8 mouse cellular contexts compared by ENCODE assay signal in the genomic region with DNA sequence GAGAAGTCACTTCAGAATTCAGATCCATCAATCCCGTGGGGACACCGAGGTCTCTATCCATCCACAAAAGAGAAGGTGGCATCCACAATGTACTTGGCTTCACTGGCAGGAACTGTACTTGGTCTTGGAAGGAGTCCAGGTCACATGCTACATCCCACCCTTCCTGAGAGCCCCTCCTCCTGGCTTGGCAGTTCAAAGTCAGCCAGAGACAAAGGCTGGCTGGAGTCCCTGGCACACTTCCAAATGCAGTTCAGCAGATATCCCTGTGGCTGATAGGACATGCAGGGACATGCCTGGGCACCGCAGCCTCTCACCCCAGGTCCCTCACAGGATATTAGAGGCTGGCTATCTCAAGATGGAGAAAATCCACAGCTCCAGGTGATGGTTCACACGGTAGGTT. TPM values are rescaled to one million over a fixed set of nuclear protein-coding genes. Genes with fewer than 3 reads are reported as not detected.
A peak's percentile ranks its signal among the peaks of the same experiment; 100 is the strongest.
DNase-seq lines count a peak whose midpoint lies in the region; ATAC-seq lines count a peak whose summit lies in the region.

No protein-coding gene starts in this region.

- peak; percentile 90 for DNase-seq in urinary bladder, postnatal 14 days (ENCODE audit: low spot score)
- no peak for DNase-seq in urinary bladder, postnatal 10 days (ENCODE audit: low spot score)
- peak; percentile 57 to 63 for DNase-seq in cerebellum, postnatal 36 days
- DNase-seq in heart, adult 9 months (ENCODE audit: low spot score in 2 of 2): peak; percentile 91 to 92
- peak; percentile 93 to 95 for DNase-seq in kidney, adult 8-10 months
- DNase-seq in lung, postnatal 10 days: peak; percentile 93
- DNase-seq in testis, postnatal 10 days (ENCODE audit: low spot score): peak; percentile 84

- ATAC-seq in granulocyte monocyte progenitor cell, adult 5-6 weeks (replicated peaks; ENCODE audit: poor library complexity, severe bottlenecking): no peak

RNA-seq across cellular contexts. Expression of a gene that starts 10.9 kb away (rescaled TPM):
- 8.5 and 31.0 TPM in 2 replicates for total RNA-seq in granulocyte monocyte progenitor cell, adult 5-6 weeks (2014; fragmentation: Nextera tagmentation)
- 6.5 and 6.9 TPM in 2 replicates for total RNA-seq in granulocyte monocyte progenitor cell, adult 5-6 weeks (2017)

RNA-seq across cellular contexts. Expression of a gene that starts 17.1 kb away (rescaled TPM):
- total RNA-seq in granulocyte monocyte progenitor cell, adult 5-6 weeks (2014; fragmentation: Nextera tagmentation): not detected in 2 replicates
- total RNA-seq in granulocyte monocyte progenitor cell, adult 5-6 weeks (2017): 0.67 TPM in 1 of 2 replicates, not detected in the other

RNA-seq across cellular contexts. Expression of a gene that starts 23.7 kb away (rescaled TPM):
- total RNA-seq in granulocyte monocyte progenitor cell, adult 5-6 weeks (2014; fragmentation: Nextera tagmentation): 187 and 226 TPM in 2 replicates
- 247 and 312 TPM in 2 replicates for total RNA-seq in granulocyte monocyte progenitor cell, adult 5-6 weeks (2017)

RNA-seq across cellular contexts. Expression of a gene that starts 33.4 kb away (rescaled TPM):
- 2.9 and 5.2 TPM in 2 replicates for total RNA-seq in granulocyte monocyte progenitor cell, adult 5-6 weeks (2014; fragmentation: Nextera tagmentation)
- 1.1 and 3.1 TPM in 2 replicates for total RNA-seq in granulocyte monocyte progenitor cell, adult 5-6 weeks (2017)

RNA-seq across cellular contexts. Expression of a gene that starts 40.7 kb away (rescaled TPM):
- total RNA-seq in granulocyte monocyte progenitor cell, adult 5-6 weeks (2014; fragmentation: Nextera tagmentation): 53.8 and 75.4 TPM in 2 replicates
- total RNA-seq in granulocyte monocyte progenitor cell, adult 5-6 weeks (2017): 35.2 and 87.9 TPM in 2 replicates
